Mouse (Mus musculus) cerebellum, adult 2 months (tissue): ENCODE results near the gene Gucd1.

Experiments
- CTCF ChIP-seq: fragments of 200-500 bp; IDR thresholded peaks from 2 replicates; pipeline ENCODE4 v1.5.1; 2011; ENCODE audit warnings: low read depth, mild to moderate bottlenecking, control low read depth, low read length, moderate library complexity, borderline replicate concordance; ENCODE audit not compliant: insufficient read depth
- POLR2A ChIP-seq: fragments of 200-500 bp; IDR thresholded peaks from 2 replicates; pipeline ENCODE4 v1.6.1; 2011; ENCODE audit warnings: low read length, control low read depth, borderline replicate concordance; ENCODE audit not compliant: insufficient read depth

- TF ChIP-seq CTCF, result no peak
- TF ChIP-seq POLR2A, result no peak
These were observed 36.3 kb upstream of the Gucd1 start for GRCm38 (mm10) chr10:75554090-75554489.
